Mouse (Mus musculus) gastrocnemius, adult 8-10 months (tissue): ENCODE data around the gene Sgpp1. TPM values are rescaled to one million over a fixed set of nuclear protein-coding genes. Genes with fewer than 3 reads are reported as not detected.
A peak's percentile ranks its signal among the peaks of the same experiment; 100 is the strongest.
"Not testable (repeated sequence)": the region's sequence is repeated elsewhere in the genome, so short reads cannot be mapped to it uniquely, and the experiment has no call there.

Experiments
- DNase-seq, 2 experiments: peaks; one replicate each; pipeline ENCODE4 v3.0.0; 2022; ENCODE audit warnings: low spot score in 2 of 2
- total RNA-seq, 4 experiments: library from RNA; stranded (reverse); gene quantifications; 2 replicates each; pipeline ENCODE4 v1.2.4; 2022

Gene Sgpp1
- total RNA-seq, 4 experiments from 2014 or later: 13.4 to 15.9 (median 13.9) TPM

- DNase-seq: no peak
Observed at GRCm38 (mm10) chr12:75733331-75734070, 2.0 kb downstream of the Sgpp1 start.

DNA sequence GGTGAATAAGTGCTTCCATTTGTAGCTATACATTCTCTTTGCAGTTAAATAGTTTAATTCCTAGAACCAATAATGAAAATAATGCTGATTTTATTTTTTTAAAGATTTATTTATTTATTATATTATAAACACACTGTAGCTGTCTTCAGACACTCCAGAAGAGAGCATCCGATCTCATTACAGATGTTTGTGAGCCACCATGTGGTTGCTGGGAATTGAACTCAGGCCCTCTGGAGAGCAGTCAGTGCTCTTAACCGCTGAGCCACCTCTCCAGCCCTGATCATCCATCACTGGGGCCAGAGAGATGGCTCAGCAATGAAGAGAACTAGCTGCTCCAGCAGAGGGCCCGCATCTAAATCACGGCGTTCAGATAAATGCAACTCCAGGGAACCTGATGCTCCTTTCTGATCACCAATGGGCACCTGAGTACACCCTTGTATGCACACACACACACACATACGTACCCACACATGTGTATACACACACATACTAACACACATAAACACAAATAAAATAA lies 3.5 kb downstream of the Sgpp1 start:
- DNase-seq: no peak

GRCm38 (mm10) chr12:75731508-75731907 lies 4.0 kb downstream of the Sgpp1 start:
- DNase-seq: no peak

- no peak for DNase-seq
Observed at GRCm38 (mm10) chr12:75730458-75730857, 5.1 kb downstream of the Sgpp1 start.

DNA sequence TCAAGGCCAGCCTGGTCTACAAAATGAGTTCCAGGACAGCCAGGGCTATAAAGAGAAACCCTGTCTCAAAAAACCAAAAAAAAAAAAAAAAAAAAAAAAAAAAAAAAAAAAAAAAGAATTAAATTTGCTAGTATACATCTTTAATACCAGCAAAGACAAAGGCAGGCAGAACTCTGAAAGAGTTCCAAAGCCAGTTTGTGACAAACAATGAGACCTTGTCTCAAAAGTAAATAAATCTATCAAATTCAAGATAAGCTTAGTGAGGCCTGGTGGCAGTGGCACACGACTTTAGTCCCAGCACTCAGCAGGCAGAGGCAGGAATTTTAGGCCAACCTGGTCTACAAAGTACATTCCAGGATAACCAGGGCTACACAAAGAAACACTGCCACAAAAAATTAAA lies 5.7 kb downstream of the Sgpp1 start:
- no peak for DNase-seq

DNA sequence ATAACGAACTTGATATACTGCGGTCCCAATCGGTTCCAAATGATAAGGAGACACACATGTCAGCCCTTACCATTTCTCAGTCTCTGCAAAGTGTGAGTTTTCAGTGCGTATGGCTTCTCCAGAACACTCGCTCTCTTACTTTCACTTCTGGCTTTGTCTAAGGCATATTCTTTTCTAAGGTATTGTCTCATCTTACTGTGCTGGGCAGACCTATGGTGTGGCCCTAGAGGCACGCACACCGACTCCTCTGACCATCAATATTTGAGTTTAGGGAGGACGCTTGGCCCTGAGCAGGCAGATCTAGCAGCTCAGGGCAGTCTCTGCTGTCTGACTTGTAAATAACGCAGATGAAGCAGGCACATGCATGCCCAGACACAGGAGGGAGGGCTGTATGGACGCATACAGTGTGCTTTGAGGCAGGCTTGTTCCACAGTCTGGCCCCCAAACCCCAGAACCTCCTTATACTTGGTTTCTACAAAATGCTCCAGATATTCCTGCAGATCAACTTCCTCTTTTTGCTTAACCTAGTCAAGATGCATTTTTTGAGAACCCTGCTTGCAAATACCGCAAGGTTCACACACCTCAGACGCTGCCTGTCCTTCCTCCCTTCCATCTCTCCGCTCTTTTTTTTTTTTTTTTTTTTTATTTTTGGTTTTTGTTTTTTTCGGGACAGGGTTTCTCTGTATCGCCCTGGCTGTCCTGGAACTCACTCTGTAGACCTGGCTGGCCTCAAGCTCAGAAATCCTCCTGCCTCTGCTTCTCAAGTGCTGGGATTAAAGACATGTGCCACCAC lies 8.0 kb downstream of the Sgpp1 start:
- no peak for DNase-seq

- no peak for DNase-seq
Observed at GRCm38 (mm10) chr12:75726349-75726861, 9.1 kb downstream of the Sgpp1 start.

DNA sequence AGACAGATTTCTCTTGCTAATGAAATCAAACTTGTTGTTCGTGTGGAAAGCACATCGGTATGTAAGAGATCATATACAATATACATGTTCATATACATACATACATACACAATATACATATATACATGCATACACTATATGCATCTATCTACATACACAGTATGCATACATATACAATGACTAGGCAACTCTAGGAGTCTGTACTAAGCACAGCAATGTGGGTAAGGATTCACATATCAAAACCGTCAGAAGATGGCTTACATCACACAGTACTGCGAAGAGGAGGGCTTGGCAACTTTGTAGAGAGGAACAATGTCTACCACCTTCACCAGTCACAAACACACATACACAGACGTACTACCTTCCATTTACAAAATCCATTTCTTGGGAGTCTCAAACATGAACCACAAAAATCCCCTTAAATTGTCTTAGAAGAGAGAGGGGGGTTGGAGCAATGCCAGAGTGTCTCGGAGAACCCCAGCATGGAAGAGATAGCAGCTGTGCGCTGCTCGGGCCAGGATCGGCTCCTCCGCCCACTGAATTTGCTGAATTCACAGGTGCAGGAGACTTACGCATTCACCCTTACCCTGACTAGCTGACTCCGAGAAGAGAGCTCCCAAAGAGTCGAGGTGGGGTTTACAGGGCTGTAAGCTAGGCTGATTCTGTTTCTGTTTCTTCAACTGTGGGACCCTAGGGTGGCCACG lies 10.8 kb downstream of the Sgpp1 start:
- no peak for DNase-seq

DNA sequence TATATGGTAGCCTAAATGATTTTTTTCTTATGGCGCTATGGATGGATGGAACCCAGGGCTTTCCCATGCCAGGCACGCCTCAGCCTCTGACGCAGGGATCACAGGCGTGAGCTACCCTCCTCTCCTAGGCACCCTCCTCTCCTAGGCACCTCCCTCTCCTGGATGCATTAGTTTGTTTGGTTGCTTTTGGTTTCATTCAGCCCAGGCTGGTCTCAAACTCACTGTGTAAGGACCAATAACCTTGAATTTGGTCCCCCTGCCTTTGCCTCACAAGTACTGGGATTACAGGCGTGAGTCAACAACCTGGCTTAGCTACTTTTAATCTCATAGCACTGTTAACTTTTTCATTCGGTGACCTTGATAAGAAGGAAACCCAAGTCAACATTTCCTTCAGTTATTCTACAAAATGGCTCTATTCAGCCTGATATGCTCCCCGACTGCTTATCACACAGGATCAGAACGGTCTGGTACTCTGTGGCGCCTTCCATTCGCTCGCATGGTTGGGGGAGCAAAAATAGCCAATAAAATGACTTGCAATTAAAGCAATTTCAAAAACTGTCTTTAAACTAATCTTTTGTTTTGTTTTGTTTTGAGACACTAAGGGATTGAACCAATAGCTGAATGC lies 11.6 kb downstream of the Sgpp1 start:
- no peak for DNase-seq

DNA sequence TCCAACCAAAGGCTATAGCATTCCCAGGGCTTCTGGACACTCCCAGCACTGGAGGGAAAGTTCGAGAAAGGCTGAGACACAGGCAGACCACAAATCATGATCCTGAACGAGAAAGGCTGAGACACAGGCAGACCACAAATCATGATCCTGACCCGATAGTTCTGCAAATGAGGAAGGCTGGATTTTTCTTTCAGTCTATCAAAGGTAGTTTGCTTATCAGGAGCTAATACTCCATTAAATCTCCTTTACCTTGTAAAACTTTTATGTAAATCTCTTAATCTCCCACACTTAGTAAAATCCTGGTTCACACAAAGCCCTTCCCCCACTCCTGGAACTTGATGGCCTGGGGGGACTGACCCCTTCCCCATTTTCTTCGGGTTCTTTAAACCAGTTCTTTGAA lies 13.6 kb downstream of the Sgpp1 start:
- no peak for DNase-seq

GRCm38 (mm10) chr12:75721006-75721405 lies 14.5 kb downstream of the Sgpp1 start:
- no peak for DNase-seq

DNA sequence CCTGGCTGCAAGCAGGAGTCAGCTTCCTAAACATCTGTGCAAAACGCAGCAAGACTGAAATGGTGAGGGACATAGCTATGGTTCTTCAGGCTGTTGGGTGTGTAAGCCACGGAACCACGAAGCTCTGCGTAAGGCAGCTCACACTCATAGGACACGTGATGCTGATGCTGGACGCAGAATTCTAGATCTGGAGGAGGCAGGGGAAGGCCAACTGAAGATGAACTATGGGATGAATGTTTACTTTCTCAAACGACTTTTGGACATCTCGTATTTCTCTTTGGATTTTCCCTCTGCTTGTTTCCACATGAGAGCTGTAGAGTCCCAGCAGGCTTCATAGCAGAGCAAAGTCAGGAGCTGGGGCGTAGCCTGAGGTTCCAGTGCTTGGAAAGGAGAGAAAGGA lies 21.9 kb downstream of the Sgpp1 start:
- DNase-seq: no peak

DNA sequence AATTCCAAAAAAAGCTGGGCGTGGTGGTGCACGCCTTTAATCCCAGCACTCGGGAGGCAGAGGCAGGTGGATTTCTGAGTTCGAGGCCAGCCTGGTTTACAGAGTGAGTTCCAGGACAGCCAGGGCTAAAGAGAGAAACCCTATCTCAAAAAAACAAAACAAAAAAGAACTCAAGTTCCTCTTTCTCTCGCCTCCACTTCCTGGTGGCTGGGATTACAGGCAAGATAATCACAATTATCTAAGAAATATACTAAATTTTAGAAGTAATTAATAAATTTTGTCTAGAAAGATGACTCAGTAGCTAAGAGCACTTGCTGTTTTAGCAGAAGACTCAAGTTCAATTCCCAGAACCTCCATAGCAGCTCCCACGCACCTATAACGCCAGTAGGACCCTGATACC lies 22.6 kb downstream of the Sgpp1 start:
- not testable (repeated sequence) for DNase-seq

DNA sequence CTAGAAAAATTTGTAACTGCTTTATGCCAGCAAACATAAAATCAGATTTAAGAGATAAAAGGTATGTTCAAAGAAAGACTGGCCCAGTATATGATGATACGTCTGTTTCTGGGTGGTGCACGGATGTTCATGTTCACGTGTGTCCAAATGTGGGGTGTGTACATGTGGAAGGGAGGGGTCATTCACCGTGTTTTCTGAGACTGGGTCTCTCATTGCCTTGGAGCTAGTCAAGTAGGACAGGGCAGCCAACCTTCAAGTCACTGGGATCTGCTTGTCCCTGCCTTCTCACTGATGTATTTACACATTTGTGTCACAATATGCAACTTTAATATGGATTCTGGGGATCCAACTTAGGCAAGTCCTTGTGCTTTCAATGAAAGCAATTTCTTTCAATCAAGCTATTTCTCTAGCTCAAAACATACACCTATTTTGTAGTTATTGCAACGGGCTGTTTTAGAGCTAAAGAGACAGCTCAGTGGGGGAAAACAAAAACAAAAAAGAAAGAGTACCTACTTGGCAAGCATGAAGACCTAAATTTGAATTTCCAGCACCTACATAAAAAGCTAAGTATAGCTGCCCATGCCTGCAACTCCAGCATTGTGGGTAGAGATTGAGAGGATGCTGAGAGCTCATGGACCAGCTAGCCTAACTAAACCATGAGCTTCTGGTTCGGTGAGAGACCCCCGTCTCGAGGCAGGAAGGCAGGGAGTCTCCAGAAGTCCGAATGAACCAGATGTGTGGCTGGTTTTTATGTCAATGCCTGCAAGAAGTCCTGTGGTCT lies 24.7 kb downstream of the Sgpp1 start:
- DNase-seq: no peak

DNA sequence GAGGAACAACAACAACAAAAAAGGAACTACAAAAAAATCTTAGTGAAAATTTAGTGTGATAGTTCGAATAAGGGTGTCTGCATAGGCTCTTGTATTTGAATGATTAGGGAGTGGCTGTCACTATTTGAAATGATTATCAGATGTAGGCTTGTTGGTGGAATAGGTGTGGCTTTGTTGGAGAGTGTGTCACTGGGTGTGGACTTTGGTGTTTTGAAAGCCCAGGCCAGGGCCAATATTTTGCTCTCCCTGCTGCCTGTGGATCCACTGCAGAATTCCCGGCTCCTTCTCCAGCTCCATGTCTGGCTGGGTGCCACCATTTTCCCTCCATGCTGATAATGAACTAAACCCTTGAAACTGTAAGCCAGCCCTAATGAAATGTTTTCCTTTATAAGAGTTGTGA lies 26.0 kb downstream of the Sgpp1 start:
- DNase-seq: no peak

DNA sequence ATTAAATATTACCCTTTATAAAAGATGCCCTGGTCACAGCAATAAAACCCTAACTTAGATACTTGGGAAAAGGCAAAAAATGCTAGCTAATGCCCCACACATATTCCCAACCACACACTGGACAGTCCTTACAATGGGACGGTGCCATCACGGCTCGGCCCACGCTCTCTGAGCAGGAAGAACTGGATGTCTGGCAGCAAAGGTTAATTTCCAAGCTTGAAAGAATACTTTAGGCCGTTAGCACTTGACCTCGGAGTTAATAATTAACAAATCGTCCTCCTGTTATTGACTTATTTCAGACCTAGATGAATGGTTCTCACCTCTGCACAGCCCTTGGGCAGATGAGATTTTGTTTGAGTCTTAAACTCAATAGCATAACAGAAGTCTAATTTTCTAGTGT lies 28.9 kb downstream of the Sgpp1 start:
- no peak for DNase-seq

GRCm38 (mm10) chr12:75702739-75703122 lies 32.8 kb downstream of the Sgpp1 start:
- no peak for DNase-seq

DNA sequence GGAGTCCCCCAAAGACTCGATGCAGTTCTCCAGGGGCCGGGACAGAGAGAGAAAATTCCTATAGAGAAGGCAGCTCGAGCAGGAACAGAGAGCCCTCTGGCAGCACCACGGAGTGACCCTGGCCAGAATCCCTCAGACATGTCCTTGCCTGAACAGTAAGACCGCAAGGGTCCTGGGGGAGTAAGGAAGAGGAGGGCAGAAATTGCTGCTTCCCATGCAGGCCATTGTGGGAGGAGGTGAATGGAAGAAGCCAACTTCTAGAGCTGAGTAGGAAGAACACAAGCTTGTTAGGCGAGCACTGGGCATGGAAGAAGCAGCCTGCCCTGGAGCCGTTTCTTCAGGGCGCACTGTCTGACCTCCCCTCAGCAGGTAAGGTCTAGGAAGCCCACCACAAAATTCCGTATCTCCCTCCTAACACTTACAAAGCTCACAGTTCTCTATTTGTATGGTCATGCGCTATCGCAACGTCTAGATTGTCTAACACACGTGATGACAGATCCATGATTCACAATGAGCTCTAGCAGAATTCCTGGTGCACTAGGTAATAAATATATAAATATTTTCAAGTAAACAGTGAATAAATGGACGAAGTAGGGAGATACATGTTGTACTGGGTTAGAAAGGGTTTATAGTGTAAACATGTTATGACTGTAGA lies 33.3 kb downstream of the Sgpp1 start:
- DNase-seq: peak in 1 of 2 experiments; percentile 3

GRCm38 (mm10) chr12:75701173-75702083 lies 34.1 kb downstream of the Sgpp1 start:
- DNase-seq: peak in 1 of 2 experiments; percentile 14
